Mouse (Mus musculus): ENCODE data around the gene Htr2a. TPM values are rescaled to one million over a fixed set of nuclear protein-coding genes. Genes with fewer than 3 reads are reported as not detected.

Htr2a gene
- polyA plus RNA-seq, 1 experiment from 2014 or later, result 0.65 TPM

GRCm38 (mm10) chr14:74709054-74709453 lies 68.4 kb downstream of the Htr2a start:
- no peak overlapping the region for H3K27ac ChIP-seq
- H3K9me3 ChIP-seq (replicated peaks), result no peaks in the 10 kb centered on the region
- no peaks in the 10 kb centered on the region for H3K4me1 ChIP-seq
- no peak overlapping the region for H3K4me2 ChIP-seq
- no peak overlapping the region for H3K9ac ChIP-seq
- WGBS, result 33% methylated on average over 3 of the region's 3 CpGs
- ATAC-seq, result no peak
- no peaks in the 10 kb centered on the region for H3K36me3 ChIP-seq (ENCODE audit: poor library complexity, severe bottlenecking)
- no peaks in the 10 kb centered on the region for H3K27me3 ChIP-seq
- no peak overlapping the region for H3K4me3 ChIP-seq

- H3K27me3 ChIP-seq, result no peaks in the 10 kb centered on the region
- H3K4me1 ChIP-seq, result no peaks in the 10 kb centered on the region
- H3K36me3 ChIP-seq (ENCODE audit: poor library complexity, severe bottlenecking), result no peaks in the 10 kb centered on the region
- H3K4me2 ChIP-seq, result no peak overlapping the region
- H3K9me3 ChIP-seq (replicated peaks), result no peaks in the 10 kb centered on the region
- no peak overlapping the region for H3K9ac ChIP-seq
- H3K27ac ChIP-seq, result no peak overlapping the region
- WGBS, result 76% methylated on average over 3 of the region's 3 CpGs
- no peak overlapping the region for H3K4me3 ChIP-seq
- ATAC-seq, result no peak
These were observed 82.9 kb downstream of the Htr2a start for GRCm38 (mm10) chr14:74723541-74723940.

GRCm38 (mm10) chr14:74731221-74732078 lies 90.8 kb downstream of the Htr2a start:
- Histone ChIP-seq H3K9me3 (replicated peaks) (no peaks in the 10 kb centered on the region), H3K4me3 (peak overlapping the region; percentile 64), H3K4me1 (peaks cover 12% of the 10 kb centered on the region), H3K36me3 (ENCODE audit: poor library complexity, severe bottlenecking) (peaks cover 5% of the 10 kb centered on the region; the same call in 1 of the 2 replicates), H3K4me2 (peak overlapping the region; percentile 73), H3K27ac (peak overlapping the region; percentile 7; the same call in 1 of the 2 replicates), H3K27me3 (no peaks in the 10 kb centered on the region), H3K9ac (peak overlapping the region; percentile 80; the same call in 1 of the 2 replicates)
- 30% methylated on average over 9 of the region's 9 CpGs for WGBS
- no peak for ATAC-seq

DNA sequence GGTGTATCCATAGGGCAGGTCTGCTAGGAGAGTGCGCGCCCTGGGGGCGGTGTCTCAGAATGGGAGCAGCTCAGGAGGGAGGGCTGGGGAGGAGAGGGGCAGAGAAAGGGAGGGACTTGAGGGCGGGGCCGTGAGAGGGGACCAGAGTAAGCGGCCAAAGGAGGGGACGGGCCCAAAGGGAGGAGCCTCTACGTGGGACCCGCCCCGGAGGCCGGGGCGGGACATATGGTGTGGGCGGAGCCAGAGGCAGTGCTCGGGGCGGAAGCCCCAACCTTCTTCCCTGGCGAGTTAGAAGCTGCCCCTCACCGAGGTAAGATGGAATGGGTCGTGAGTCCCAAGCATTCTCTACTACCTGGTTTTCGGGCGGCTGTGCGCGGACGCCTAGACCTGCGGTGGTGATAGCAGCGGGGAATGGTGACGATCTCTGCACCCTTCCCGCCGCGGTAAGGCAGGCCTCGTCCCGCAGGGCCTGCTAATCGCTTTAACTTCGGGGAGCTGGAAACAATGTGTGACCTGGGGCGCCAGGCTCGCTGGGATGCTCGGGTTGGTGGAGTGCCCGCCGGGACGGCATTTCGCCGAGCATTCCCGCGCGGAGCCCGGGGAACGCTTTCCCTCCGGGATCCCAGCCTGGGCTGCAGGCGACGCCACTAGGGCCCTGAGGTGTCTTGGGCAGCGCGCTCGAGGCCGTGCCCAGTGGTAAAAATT lies 91.6 kb downstream of the Htr2a start, which contains the start of gene Esd:
Gene Esd (plus strand): TSS at position 219 of the 705 bp plus-strand sequence.
- Histone ChIP-seq H3K9me3 (replicated peaks) (no peaks in the 10 kb centered on the region), H3K4me3 (peak within 1 kb of the TSS; percentile 64), H3K36me3 (ENCODE audit: poor library complexity, severe bottlenecking) (peaks cover 13% of the 10 kb centered on the region), H3K4me1 (peaks cover 12% of the 10 kb centered on the region), H3K4me2 (peak within 1 kb of the TSS; percentile 73), H3K27me3 (no peaks in the 10 kb centered on the region), H3K27ac (peak within 1 kb of the TSS; percentile 64), H3K9ac (peak within 1 kb of the TSS; percentile 80)
- under 1% methylated on average over 52 of the region's 53 CpGs for WGBS
- ATAC-seq, result peak; percentile 99

- no peak overlapping the region for H3K9ac ChIP-seq
These were observed 92.8 kb downstream of the Htr2a start for GRCm38 (mm10) chr14:74733397-74733796.

DNA sequence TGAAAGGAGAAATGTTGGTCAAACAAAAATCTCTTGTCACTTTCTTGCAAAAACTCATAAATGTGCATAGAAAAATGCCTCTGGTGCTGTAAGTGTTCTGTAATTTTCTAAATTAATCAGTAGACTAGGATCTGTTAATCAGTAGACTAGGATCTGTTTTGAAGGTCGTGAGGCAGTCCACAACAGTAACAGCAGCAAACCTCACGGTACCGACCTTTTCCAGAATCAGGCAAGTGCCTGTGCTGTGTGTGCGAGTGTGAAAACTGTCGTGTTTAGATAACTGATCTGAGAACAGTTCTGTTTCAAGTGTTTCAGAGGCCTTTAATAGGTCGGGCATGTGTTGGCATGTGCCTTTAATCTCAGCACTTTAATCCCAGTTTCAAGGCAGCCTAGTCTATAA lies 94.8 kb downstream of the Htr2a start:
- Histone ChIP-seq H3K4me2 (no peak overlapping the region), H3K36me3 (ENCODE audit: poor library complexity, severe bottlenecking) (peaks cover 44% of the 10 kb centered on the region), H3K9ac (no peak overlapping the region), H3K27ac (no peak overlapping the region), H3K9me3 (replicated peaks) (no peaks in the 10 kb centered on the region), H3K4me1 (peaks cover 12% of the 10 kb centered on the region), H3K4me3 (no peak overlapping the region), H3K27me3 (no peaks in the 10 kb centered on the region)
- 91% methylated on average over 6 of the region's 6 CpGs for WGBS
- ATAC-seq, result no peak

More at GRCm38 (mm10) chr14:74733397-74733796, 92.8 kb downstream of the Htr2a start:
- ATAC-seq, result no peak
- Histone ChIP-seq H3K4me2 (peak overlapping the region; percentile 73), H3K36me3 (ENCODE audit: poor library complexity, severe bottlenecking) (peaks cover 24% of the 10 kb centered on the region), H3K27ac (no peak overlapping the region), H3K4me3 (peak overlapping the region; percentile 64), H3K9me3 (replicated peaks) (no peaks in the 10 kb centered on the region), H3K4me1 (peaks cover 12% of the 10 kb centered on the region), H3K27me3 (no peaks in the 10 kb centered on the region)
- WGBS, result 62% methylated on average over 2 of the region's 2 CpGs

GRCm38 (mm10) chr14:74736850-74737249 lies 96.2 kb downstream of the Htr2a start:
- no peak overlapping the region for H3K9ac ChIP-seq
- 94% methylated on average over 6 of the region's 6 CpGs for WGBS
- no peak for ATAC-seq
- no peaks in the 10 kb centered on the region for H3K9me3 ChIP-seq (replicated peaks)
- peaks cover 58% of the 10 kb centered on the region for H3K36me3 ChIP-seq (ENCODE audit: poor library complexity, severe bottlenecking)
- no peak overlapping the region for H3K4me3 ChIP-seq
- no peaks in the 10 kb centered on the region for H3K27me3 ChIP-seq
- H3K4me1 ChIP-seq, result peaks cover 12% of the 10 kb centered on the region
- no peak overlapping the region for H3K4me2 ChIP-seq
- no peak overlapping the region for H3K27ac ChIP-seq

Other genes with a start within 250 kb of the Htr2a start
- gene Esd, start 91.5 kb downstream of the Htr2a start, polyA plus RNA-seq (2015; fragmentation: Nextera tagmentation; extraction: Ambion mirVana), result 303 and 336 TPM in 2 replicates

All from forebrain, embryonic 13.5 days (tissue).